Mouse (Mus musculus): Measurements from ENCODE around the gene Gpc6. TPM values are rescaled to one million over a fixed set of nuclear protein-coding genes. Genes with fewer than 3 reads are reported as not detected.
"Not testable (repeated sequence)": the region's sequence is repeated elsewhere in the genome, so short reads cannot be mapped to it uniquely, and the experiment has no call there.

The Gpc6 gene
- polyA plus RNA-seq, 1 experiment from 2014 or later: 16.8 TPM

DNA sequence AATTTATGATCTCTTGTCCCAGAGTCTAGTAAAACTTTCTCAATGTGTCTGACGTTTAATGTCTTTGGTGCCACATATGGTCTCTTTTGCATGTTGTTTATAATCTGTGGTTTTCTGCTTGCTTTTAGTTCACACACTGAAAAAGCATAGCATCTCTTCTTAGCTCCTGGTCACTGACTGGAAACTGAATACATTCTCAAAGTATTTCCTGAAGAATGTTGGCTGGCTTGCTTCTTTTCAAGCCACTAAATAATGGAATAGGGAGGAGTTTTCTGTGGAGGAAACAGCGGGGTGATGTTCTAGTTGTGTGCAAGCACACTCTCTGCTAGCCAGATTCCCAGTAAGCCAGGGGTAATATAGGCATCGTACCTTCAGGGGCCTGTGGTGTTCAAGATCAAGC, 502.7 kb downstream of the Gpc6 start:
- Histone ChIP-seq H3K9ac (replicated peaks; ENCODE audit: low read length) (no peak overlapping the region), H3K27ac (replicated peaks; ENCODE audit: low read depth, low read length) (no peak overlapping the region), H3K4me1 (ENCODE audit: control insufficient read depth, insufficient read depth, low read length) (no peaks in the 10 kb centered on the region), H3K9me3 (ENCODE audit: control insufficient read depth, low read length) (no peaks in the 10 kb centered on the region), H3K4me3 (replicated peaks; ENCODE audit: low read depth, low read length) (no peak overlapping the region), H3K36me3 (ENCODE audit: control insufficient read depth, insufficient read depth, low read length) (no peaks in the 10 kb centered on the region), H3K4me2 (ENCODE audit: low read length) (no peak overlapping the region), H3K27me3 (ENCODE audit: control insufficient read depth, insufficient read depth, low read length) (no peaks in the 10 kb centered on the region)
- 46% methylated on average over 3 of the region's 3 CpGs for WGBS
- DNase-seq (no peak), ATAC-seq (ENCODE audit: low FRiP score, low TSS enrichment) (no peak)

DNA sequence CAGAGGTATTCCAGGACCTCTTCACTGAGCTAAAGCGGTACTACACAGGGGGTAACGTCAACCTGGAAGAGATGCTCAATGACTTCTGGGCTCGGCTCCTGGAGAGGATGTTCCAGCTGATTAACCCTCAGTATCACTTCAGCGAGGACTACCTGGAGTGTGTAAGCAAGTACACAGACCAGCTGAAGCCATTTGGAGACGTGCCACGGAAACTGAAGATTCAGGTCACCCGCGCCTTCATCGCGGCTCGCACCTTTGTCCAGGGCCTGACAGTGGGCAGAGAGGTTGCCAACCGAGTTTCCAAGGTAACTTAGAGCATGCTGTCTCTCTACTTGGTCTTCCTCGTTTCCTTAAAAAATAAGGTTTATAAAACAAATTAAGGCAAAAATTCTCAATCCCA, 510.6 kb downstream of the Gpc6 start:
- 90% methylated on average over 13 of the region's 13 CpGs for WGBS
- Histone ChIP-seq H3K4me1 (ENCODE audit: control insufficient read depth, insufficient read depth, low read length) (no peaks in the 10 kb centered on the region), H3K27me3 (ENCODE audit: control insufficient read depth, insufficient read depth, low read length) (no peaks in the 10 kb centered on the region), H3K27ac (replicated peaks; ENCODE audit: low read depth, low read length) (no peak overlapping the region), H3K4me3 (replicated peaks; ENCODE audit: low read depth, low read length) (no peak overlapping the region), H3K4me2 (ENCODE audit: low read length) (no peak overlapping the region), H3K9ac (replicated peaks; ENCODE audit: low read length) (no peak overlapping the region), H3K9me3 (ENCODE audit: control insufficient read depth, low read length) (no peaks in the 10 kb centered on the region), H3K36me3 (ENCODE audit: control insufficient read depth, insufficient read depth, low read length) (no peaks in the 10 kb centered on the region)
- ATAC-seq (ENCODE audit: low FRiP score, low TSS enrichment) (no peak), DNase-seq (no peak)

DNA sequence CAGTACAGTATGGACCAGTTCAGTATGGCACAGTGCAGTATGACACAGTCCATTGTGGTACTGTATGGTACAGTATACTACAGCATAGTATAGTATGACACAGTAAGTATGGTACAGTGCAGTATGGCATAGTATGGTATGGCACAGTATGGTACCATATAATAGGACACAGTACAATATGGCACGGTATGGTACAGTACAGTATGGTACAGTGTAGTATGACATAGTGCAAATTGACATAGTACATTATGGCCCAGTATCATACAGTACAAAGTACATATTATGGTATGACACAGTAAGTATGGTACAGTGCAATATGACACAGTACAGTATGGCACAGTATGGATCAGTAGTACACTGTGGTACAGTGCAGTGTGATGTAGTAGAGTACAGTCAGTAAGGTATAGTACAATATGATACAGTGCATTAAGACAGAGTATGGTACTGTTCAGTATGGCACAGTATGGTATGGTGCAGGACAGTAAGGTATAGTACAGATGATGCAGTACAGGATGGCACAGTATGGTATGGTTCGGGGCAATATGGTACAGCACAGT, 521.6 kb downstream of the Gpc6 start:
- H3K4me3 ChIP-seq (replicated peaks; ENCODE audit: low read depth, low read length); H3K9ac ChIP-seq (replicated peaks; ENCODE audit: low read length); H3K27me3 ChIP-seq (ENCODE audit: control insufficient read depth, insufficient read depth, low read length); H3K27ac ChIP-seq (replicated peaks; ENCODE audit: low read depth, low read length); H3K36me3 ChIP-seq (ENCODE audit: control insufficient read depth, insufficient read depth, low read length); H3K4me1 ChIP-seq (ENCODE audit: control insufficient read depth, insufficient read depth, low read length); H3K4me2 ChIP-seq (ENCODE audit: low read length); DNase-seq; H3K9me3 ChIP-seq (ENCODE audit: control insufficient read depth, low read length): not testable (repeated sequence)
- ATAC-seq (ENCODE audit: low FRiP score, low TSS enrichment): peak; percentile 31; the same call in 1 of the 2 replicates
- WGBS: 100% methylated on average over 2 of the region's 2 CpGs

DNA sequence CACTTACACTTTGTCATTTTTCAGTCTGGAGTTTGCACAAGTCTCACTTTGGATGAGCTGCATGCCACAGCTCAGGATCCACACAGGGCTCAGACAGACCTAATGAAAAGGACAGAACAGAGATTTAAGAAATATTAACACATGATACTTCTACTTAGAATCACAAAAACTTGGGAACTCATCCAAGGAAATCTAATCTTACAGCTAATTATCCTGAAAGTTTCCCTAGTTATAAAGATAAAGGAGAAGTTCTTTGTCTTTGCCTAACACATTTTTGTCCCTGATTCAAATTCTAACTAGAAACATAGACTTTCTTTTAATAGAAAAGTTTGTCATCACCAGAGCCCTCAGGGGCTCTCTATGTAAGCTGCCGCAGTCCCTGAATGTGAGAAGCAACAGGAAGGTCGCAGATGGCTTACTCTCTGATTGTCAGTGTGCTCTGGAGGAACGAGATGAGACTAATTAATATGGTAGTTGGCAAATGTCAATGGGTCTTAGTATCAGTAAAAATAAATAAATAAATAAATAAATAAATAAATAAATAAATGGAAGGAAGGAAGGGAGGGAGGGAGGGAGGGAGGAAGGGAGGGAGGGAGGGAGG, 526.4 kb downstream of the Gpc6 start:
- Histone ChIP-seq H3K4me1 (ENCODE audit: control insufficient read depth, insufficient read depth, low read length) (no peaks in the 10 kb centered on the region), H3K4me3 (replicated peaks; ENCODE audit: low read depth, low read length) (no peak overlapping the region), H3K4me2 (ENCODE audit: low read length) (no peak overlapping the region), H3K9ac (replicated peaks; ENCODE audit: low read length) (no peak overlapping the region), H3K9me3 (ENCODE audit: control insufficient read depth, low read length) (no peaks in the 10 kb centered on the region), H3K27me3 (ENCODE audit: control insufficient read depth, insufficient read depth, low read length) (no peaks in the 10 kb centered on the region), H3K27ac (replicated peaks; ENCODE audit: low read depth, low read length) (no peak overlapping the region), H3K36me3 (ENCODE audit: control insufficient read depth, insufficient read depth, low read length) (no peaks in the 10 kb centered on the region)
- ATAC-seq (ENCODE audit: low FRiP score, low TSS enrichment): no peak
- 18% methylated on average over 3 of the region's 3 CpGs for WGBS
- peak; percentile 29 for DNase-seq

DNA sequence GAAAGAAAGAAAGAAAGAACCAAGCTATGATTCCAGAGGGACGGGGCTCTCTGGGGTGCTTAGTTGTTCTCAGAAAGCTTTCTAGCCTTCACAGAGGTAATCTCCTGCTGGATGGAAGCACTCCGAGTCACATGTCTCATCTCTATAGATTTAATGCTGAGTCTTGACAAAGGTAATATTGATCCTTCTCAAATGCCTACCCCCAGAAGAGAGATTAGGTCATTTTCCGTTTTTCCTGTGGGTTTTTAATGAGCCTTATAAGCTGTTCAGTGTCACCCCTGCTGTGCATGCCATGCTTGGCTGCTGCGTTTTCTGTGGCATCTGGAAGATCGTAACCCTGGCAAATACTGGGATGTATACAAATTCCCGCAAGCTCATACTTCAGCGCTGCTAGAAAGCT, 527.0 kb downstream of the Gpc6 start:
- Histone ChIP-seq H3K4me2 (ENCODE audit: low read length) (0 out of 2 replicates have a peak overlapping the region, but pooled peaks have one; percentile 13), H3K27ac (replicated peaks; ENCODE audit: low read depth, low read length) (no peak overlapping the region), H3K9me3 (ENCODE audit: control insufficient read depth, low read length) (no peaks in the 10 kb centered on the region), H3K36me3 (ENCODE audit: control insufficient read depth, insufficient read depth, low read length) (no peaks in the 10 kb centered on the region), H3K4me1 (ENCODE audit: control insufficient read depth, insufficient read depth, low read length) (no peaks in the 10 kb centered on the region), H3K9ac (replicated peaks; ENCODE audit: low read length) (no peak overlapping the region), H3K27me3 (ENCODE audit: control insufficient read depth, insufficient read depth, low read length) (no peaks in the 10 kb centered on the region), H3K4me3 (replicated peaks; ENCODE audit: low read depth, low read length) (no peak overlapping the region)
- WGBS: 29% methylated on average over 7 of the region's 7 CpGs
- ATAC-seq (ENCODE audit: low FRiP score, low TSS enrichment): no peak; the same call in 1 of the 2 replicates
- DNase-seq: peak; percentile 40

DNA sequence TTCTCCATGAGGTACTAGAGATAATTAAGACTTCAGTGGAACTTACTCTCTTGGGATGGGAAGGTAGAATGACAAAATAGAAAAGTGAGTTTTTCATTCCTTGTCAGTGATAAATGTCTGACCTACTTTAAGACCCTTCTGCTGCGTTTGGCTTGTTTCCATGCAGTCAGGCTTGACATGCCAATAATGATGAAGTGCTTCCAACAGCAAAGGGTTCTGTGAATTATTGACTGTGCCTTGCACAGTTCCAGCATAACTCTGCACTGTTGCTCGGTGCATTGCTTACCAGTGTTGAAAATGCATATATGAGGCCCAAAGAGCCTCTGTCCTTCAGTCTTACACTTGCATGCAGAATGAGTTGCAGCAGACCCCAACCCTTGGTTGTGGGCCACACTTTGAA, 548.3 kb downstream of the Gpc6 start:
- H3K4me1 ChIP-seq (ENCODE audit: control insufficient read depth, insufficient read depth, low read length): no peaks in the 10 kb centered on the region

DNA sequence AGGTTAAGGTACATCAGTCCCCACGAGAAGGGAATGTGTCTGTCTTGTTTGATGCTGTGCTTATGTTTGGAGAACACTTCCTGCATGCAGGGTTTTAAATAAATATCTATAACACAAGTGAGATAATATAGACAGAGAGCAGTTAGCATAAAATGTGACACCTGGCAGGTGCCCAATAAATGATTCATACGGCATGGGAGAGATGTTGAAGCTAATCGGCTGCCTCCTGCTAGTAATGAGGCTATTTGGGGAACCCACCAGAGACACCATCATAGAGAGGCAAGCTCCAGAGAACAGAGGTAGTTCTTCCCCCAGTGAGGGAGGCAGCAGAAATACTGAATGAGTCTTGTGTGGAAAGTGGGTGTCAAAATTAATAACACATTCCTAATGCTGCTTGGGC, 553.8 kb downstream of the Gpc6 start:
- H3K4me2 ChIP-seq (ENCODE audit: low read length): no peak overlapping the region
- H3K4me3 ChIP-seq (replicated peaks; ENCODE audit: low read depth, low read length): no peak overlapping the region
- ATAC-seq (ENCODE audit: low FRiP score, low TSS enrichment): no peak
- H3K27ac ChIP-seq (replicated peaks; ENCODE audit: low read depth, low read length): no peak overlapping the region
- peak; percentile 32 for DNase-seq
- WGBS: 60% methylated on average over 3 of the region's 3 CpGs
- H3K4me1 ChIP-seq (ENCODE audit: control insufficient read depth, insufficient read depth, low read length): no peaks in the 10 kb centered on the region
- H3K36me3 ChIP-seq (ENCODE audit: control insufficient read depth, insufficient read depth, low read length): no peaks in the 10 kb centered on the region
- H3K9me3 ChIP-seq (ENCODE audit: control insufficient read depth, low read length): no peaks in the 10 kb centered on the region
- H3K27me3 ChIP-seq (ENCODE audit: control insufficient read depth, insufficient read depth, low read length): no peaks in the 10 kb centered on the region
- H3K9ac ChIP-seq (replicated peaks; ENCODE audit: low read length): no peak overlapping the region

More for the DNA sequence above, 548.3 kb downstream of the Gpc6 start:
- H3K27me3 ChIP-seq (ENCODE audit: control insufficient read depth, insufficient read depth, low read length): no peaks in the 10 kb centered on the region
- H3K4me3 ChIP-seq (replicated peaks; ENCODE audit: low read depth, low read length): no peak overlapping the region
- H3K36me3 ChIP-seq (ENCODE audit: control insufficient read depth, insufficient read depth, low read length): no peaks in the 10 kb centered on the region
- 88% methylated on average over 2 of the region's 2 CpGs for WGBS
- H3K4me2 ChIP-seq (ENCODE audit: low read length): no peak overlapping the region
- ATAC-seq (ENCODE audit: low FRiP score, low TSS enrichment) (no peak), DNase-seq (no peak)
- H3K27ac ChIP-seq (replicated peaks; ENCODE audit: low read depth, low read length): no peak overlapping the region
- H3K9me3 ChIP-seq (ENCODE audit: control insufficient read depth, low read length): no peaks in the 10 kb centered on the region
- H3K9ac ChIP-seq (replicated peaks; ENCODE audit: low read length): no peak overlapping the region

DNA sequence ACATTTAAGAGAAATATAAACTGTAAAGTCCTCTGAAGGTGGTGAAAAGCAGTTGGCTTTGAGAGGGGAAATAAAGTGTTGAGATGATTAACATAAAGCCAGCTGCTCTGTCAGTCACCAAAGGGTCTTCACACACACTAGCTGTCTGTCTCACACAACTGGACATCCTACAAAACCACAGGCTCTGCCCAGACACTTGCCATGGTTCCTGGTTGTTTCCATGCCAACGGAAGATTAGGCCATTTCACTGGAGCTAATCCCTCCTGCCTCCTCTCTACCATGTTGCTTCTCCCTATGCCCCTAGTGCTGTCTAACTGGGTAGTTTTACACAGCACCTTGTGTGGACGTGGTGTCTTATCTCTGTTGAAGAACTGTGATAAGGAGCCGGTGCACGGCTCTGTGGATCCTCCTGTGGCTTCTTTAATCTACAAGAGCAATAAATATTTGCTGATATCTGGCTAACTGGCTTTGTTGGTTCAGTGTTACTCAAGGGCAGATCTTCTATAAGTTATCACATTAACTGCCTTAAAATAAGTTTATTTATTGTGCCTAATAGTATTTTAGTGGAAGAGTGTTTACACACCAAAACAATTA, 562.1 kb downstream of the Gpc6 start:
- DNase-seq (peak; percentile 54), ATAC-seq (ENCODE audit: low FRiP score, low TSS enrichment) (no peak)
- H3K4me3 ChIP-seq (replicated peaks; ENCODE audit: low read depth, low read length): no peak overlapping the region
- H3K9ac ChIP-seq (replicated peaks; ENCODE audit: low read length): no peak overlapping the region
- peaks cover 10% of the 10 kb centered on the region for H3K4me1 ChIP-seq (ENCODE audit: control insufficient read depth, insufficient read depth, low read length)
- WGBS: 19% methylated on average over 4 of the region's 4 CpGs
- H3K27ac ChIP-seq (replicated peaks; ENCODE audit: low read depth, low read length): no peak overlapping the region
- H3K27me3 ChIP-seq (ENCODE audit: control insufficient read depth, insufficient read depth, low read length): no peaks in the 10 kb centered on the region
- no peaks in the 10 kb centered on the region for H3K9me3 ChIP-seq (ENCODE audit: control insufficient read depth, low read length)
- H3K36me3 ChIP-seq (ENCODE audit: control insufficient read depth, insufficient read depth, low read length): no peaks in the 10 kb centered on the region
- no peak overlapping the region for H3K4me2 ChIP-seq (ENCODE audit: low read length)

DNA sequence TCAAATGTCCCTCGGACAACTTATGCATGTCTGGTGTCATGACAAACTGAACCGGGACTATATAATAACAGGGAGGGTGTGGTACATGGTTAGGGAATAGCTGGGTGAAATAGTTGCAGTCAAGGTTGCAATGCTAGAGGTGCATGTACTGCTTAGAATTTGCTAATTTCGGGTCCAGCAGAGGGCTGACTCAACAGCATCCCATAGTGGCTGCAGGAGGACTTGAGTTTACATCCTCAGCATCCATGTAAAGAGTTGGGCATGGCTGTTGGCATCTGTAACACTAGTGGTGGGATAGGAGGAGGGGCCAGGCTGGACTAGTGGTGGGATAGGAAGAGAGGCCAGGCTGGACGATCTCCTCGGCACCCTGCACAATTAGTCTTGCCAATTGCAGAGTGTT, 565.4 kb downstream of the Gpc6 start:
- H3K27ac ChIP-seq (replicated peaks; ENCODE audit: low read depth, low read length): no peak overlapping the region
- H3K4me3 ChIP-seq (replicated peaks; ENCODE audit: low read depth, low read length): no peak overlapping the region
- H3K4me1 ChIP-seq (ENCODE audit: control insufficient read depth, insufficient read depth, low read length): peaks cover 10% of the 10 kb centered on the region
- no peak overlapping the region for H3K4me2 ChIP-seq (ENCODE audit: low read length)
- H3K9me3 ChIP-seq (ENCODE audit: control insufficient read depth, low read length): no peaks in the 10 kb centered on the region
- no peaks in the 10 kb centered on the region for H3K27me3 ChIP-seq (ENCODE audit: control insufficient read depth, insufficient read depth, low read length)
- no peak overlapping the region for H3K9ac ChIP-seq (replicated peaks; ENCODE audit: low read length)
- H3K36me3 ChIP-seq (ENCODE audit: control insufficient read depth, insufficient read depth, low read length): no peaks in the 10 kb centered on the region
- no peak; the same call in 1 of the 2 replicates for ATAC-seq (ENCODE audit: low FRiP score, low TSS enrichment)
- 69% methylated on average over 5 of the region's 5 CpGs for WGBS
- no peak for DNase-seq

Data from midbrain, embryonic 14.5 days (tissue).